Mouse (Mus musculus) testis, adult 2 months (tissue): ENCODE measurements at regions not wholly inside any gene's neighbourhood (a gene's known extent, or its start where the extent isn't known, plus 50 kb on each side); places are given as distances from the start of the nearest gene placed in this dataset.

Experiments
- CTCF ChIP-seq: fragments of 200-500 bp; IDR thresholded peaks from 2 replicates; pipeline ENCODE4 v1.5.1; 2012; ENCODE audit warnings: low read depth, mild to moderate bottlenecking, inconsistent platforms, low read length, moderate library complexity; ENCODE audit not compliant: control insufficient read depth, insufficient read depth, insufficient replicate concordance
- POLR2A ChIP-seq: fragments of 200-500 bp; IDR thresholded peaks from 2 replicates; pipeline ENCODE4 v1.6.1; 2012; ENCODE audit warnings: low read depth, mild to moderate bottlenecking, inconsistent platforms, low read length, moderate library complexity; ENCODE audit not compliant: control insufficient read depth

GRCm38 (mm10) chr8:8457536-8457935, 203.5 kb downstream of the Efnb2 start:
- TF ChIP-seq CTCF (no peak), POLR2A (no peak)
